Mouse (Mus musculus) embryonic fibroblast, embryonic 13.5 days (primary cell): ENCODE data around the gene Mpig6b.

Experiments used
- CTCF ChIP-seq: IDR thresholded peaks from 2 replicates; pipeline ENCODE4 v1.5.1; 2011; ENCODE audit warnings: mild to moderate bottlenecking, control low read depth, low read length, moderate library complexity, borderline replicate concordance; ENCODE audit not compliant: insufficient read depth
- POLR2A ChIP-seq: IDR thresholded peaks from 2 replicates; pipeline ENCODE4 v1.6.1; 2011; ENCODE audit warnings: low read depth, mild to moderate bottlenecking, control low read depth, low read length, moderate library complexity

DNA sequence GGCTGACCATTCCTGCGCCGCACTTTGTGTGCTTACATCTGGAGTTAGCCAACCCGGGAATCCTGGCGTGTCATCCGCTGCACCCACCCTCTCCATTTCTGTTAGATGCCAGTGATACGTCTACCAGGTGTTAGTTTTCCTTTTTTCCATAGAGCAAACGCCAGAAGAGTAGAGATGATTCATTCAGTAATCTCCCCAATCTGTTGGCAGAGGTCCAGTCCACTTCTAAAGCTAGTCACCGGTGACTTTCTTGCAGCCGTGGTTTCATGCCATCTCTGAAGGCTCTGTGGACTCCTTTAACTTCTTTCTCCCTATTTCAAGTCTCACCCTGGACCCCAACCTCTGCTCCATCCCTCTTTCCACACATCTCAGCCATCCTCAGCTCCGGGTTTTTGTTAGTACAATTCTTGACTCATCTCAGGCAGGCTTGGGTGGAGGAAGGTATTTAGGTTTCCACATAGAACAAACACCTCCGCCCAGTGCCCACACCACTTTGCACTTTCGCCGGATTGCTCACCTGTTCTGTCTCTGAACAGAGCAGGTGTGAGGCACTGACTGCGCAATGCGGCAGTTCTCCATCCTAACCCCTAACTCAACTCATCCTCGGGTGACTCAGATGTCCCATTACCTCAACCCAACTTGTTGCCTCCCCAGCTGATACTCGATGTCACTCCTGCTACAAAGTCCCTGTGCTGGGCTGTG is 2.4 kb upstream of the Mpig6b start:
- no peak for TF ChIP-seq POLR2A
- no peak for TF ChIP-seq CTCF
